Mouse (Mus musculus) gastrocnemius, adult 8-10 months (tissue): ENCODE measurements around the gene Olfr1420. TPM values are rescaled to one million over a fixed set of nuclear protein-coding genes. Genes with fewer than 3 reads are reported as not detected.

Source experiments
- microRNA-seq: library from miRNA; unstranded; fragments of <30 nt; microRNA quantifications from one replicate; pipeline ENCODE4 v1.2.0, GENCODE M21; 2022
- total RNA-seq, 4 experiments: library from RNA; stranded (reverse); gene quantifications; 2 replicates each; pipeline ENCODE4 v1.2.4; 2022

The Olfr1420 gene
- total RNA-seq, 4 experiments from 2014 or later: not detected

Small RNA genes within 50 kb of the gene (microRNA-seq; reads per million reads assigned to microRNA genes)
- not detected for gene Mir6994

Other genes starting within 250 kb of the Olfr1420 start
- not detected for gene Ms4a3, start 245.7 kb upstream of the Olfr1420 start, total RNA-seq
- not detected for gene Oosp2, start 226.0 kb upstream of the Olfr1420 start, total RNA-seq
- gene Oosp1, start 195.4 kb upstream of the Olfr1420 start, total RNA-seq: not detected
- not detected for gene Oosp3, start 189.5 kb upstream of the Olfr1420 start, total RNA-seq
- gene Gif, start 139.0 kb upstream of the Olfr1420 start, total RNA-seq: not detected
- gene Mrpl16, start 116.2 kb upstream of the Olfr1420 start, total RNA-seq: 10 to 100 TPM; 57.8 to 69.5 (median 61.5) TPM
- 1 to 10 TPM in 3 of 4 experiments, under 1 TPM in 1; 0.97 to 1.8 (median 1.2) TPM for gene Stx3, start 67.2 kb upstream of the Olfr1420 start, total RNA-seq
- gene Olfr1417, start 47.3 kb upstream of the Olfr1420 start, total RNA-seq: not detected
- gene Olfr1418, start 25.5 kb upstream of the Olfr1420 start, total RNA-seq: not detected
- gene Olfr1419, start 11.5 kb upstream of the Olfr1420 start, total RNA-seq: not detected
- 10 to 100 TPM; 23.0 to 29.3 (median 24.5) TPM for gene Patl1, start 25.8 kb downstream of the Olfr1420 start, total RNA-seq
- gene Osbp, start 79.4 kb downstream of the Olfr1420 start, total RNA-seq: 10 to 100 TPM; 56.3 to 63.9 (median 59.4) TPM
- gene Olfr1423, start 154.8 kb downstream of the Olfr1420 start, total RNA-seq: not detected
- gene Olfr1424, start 176.1 kb downstream of the Olfr1420 start, total RNA-seq: not detected
- not detected for gene Olfr1425, start 191.2 kb downstream of the Olfr1420 start, total RNA-seq
- not detected for gene Olfr1426, start 205.4 kb downstream of the Olfr1420 start, total RNA-seq
- gene Olfr1427, start 216.8 kb downstream of the Olfr1420 start, total RNA-seq: not detected
- not detected for gene Olfr1428, start 229.3 kb downstream of the Olfr1420 start, total RNA-seq
- gene Olfr76, start 236.6 kb downstream of the Olfr1420 start, total RNA-seq: not detected